Mouse (Mus musculus) kidney, adult 2 months (tissue): ENCODE measurements around the gene Coq10a.

Source experiments
- CTCF ChIP-seq: fragments of 200-500 bp; conservative IDR thresholded peaks from 2 replicates; pipeline ENCODE4 v1.5.1; 2011; ENCODE audit warnings: low read depth, mild to moderate bottlenecking, control low read depth, low read length, moderate library complexity, mixed read lengths; ENCODE audit not compliant: insufficient read depth, insufficient read length
- POLR2A ChIP-seq: fragments of 200-500 bp; IDR thresholded peaks from one replicate; pipeline ENCODE4 v1.6.1; 2011; ENCODE audit warnings: low read depth, low read length, control low read depth

GRCm38 (mm10) chr10:128385902-128386301, 17.1 kb upstream of the Coq10a start:
- TF ChIP-seq POLR2A = no peak
- no peak for TF ChIP-seq CTCF
